Mouse (Mus musculus) bone marrow, adult 2 months (tissue): Measurements from ENCODE around the gene Rnf215.

Experiments
- CTCF ChIP-seq: fragments of 200-500 bp; IDR thresholded peaks from 2 replicates; pipeline ENCODE4 v1.5.1; 2011; ENCODE audit warnings: low read length, control low read depth; ENCODE audit not compliant: control insufficient read depth, insufficient read depth
- POLR2A ChIP-seq: fragments of 200-500 bp; IDR thresholded peaks from 2 replicates; pipeline ENCODE4 v1.6.1; 2011; ENCODE audit warnings: low read depth, mild to moderate bottlenecking, control low read depth, low read length, borderline replicate concordance; ENCODE audit not compliant: control insufficient read depth

- TF ChIP-seq CTCF (no peak), POLR2A (no peak)
Observed at GRCm38 (mm10) chr11:4184251-4184952, 49.4 kb downstream of the Rnf215 start.
